Mouse (Mus musculus): ENCODE results near the gene Mrpl51.

DNA sequence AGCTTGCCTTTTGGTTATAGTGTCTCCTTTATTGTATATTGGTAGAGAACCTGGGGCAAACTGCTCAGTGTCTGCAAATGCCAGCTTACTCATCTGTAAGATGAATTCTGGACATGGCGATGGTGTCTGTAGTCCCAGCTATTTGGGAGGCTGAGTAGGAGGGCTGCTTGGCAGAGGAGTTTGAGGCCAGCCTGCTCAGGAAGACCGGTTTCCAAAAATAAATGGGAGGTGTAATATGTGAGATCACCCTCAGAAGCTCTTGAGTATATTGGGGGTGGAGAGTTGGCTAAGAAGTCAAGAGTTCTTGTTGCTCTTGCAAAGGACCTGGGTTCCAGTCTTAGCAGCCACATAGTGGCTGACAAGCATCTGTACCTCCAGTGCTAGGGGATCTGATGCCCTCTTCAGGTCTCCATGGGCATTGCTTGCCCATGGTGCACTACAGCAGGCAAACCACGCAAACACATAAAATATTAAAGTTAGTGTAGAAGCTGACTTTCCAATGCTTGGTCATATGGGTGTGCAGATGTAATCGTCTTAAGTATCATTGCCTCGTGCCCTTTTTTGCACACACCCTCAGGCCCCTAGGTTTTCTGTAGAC, 34.0 kb downstream of the Mrpl51 start:
- TF ChIP-seq CTCF (IDR thresholded peaks at IDR 0.05): peak; percentile 72
- no peak for TF ChIP-seq POLR2A (IDR thresholded peaks at IDR 0.05; ENCODE audit: insufficient read depth, low read depth, low read length)
- TF ChIP-seq EP300 (IDR thresholded peaks at IDR 0.05; ENCODE audit: insufficient read depth, low read depth, low read length): no peak
